Mouse (Mus musculus) E14TG2a.4 (cell line): ENCODE results near the gene Pla2g1b.

Experiments used
- CTCF ChIP-seq: conservative IDR thresholded peaks from 2 replicates; pipeline ENCODE4 v1.5.1; 2014; ENCODE audit warnings: low read length
- POU5F1 ChIP-seq: IDR thresholded peaks from 2 replicates; pipeline ENCODE4 v1.6.1; 2014; ENCODE audit warnings: low read length, borderline replicate concordance

DNA sequence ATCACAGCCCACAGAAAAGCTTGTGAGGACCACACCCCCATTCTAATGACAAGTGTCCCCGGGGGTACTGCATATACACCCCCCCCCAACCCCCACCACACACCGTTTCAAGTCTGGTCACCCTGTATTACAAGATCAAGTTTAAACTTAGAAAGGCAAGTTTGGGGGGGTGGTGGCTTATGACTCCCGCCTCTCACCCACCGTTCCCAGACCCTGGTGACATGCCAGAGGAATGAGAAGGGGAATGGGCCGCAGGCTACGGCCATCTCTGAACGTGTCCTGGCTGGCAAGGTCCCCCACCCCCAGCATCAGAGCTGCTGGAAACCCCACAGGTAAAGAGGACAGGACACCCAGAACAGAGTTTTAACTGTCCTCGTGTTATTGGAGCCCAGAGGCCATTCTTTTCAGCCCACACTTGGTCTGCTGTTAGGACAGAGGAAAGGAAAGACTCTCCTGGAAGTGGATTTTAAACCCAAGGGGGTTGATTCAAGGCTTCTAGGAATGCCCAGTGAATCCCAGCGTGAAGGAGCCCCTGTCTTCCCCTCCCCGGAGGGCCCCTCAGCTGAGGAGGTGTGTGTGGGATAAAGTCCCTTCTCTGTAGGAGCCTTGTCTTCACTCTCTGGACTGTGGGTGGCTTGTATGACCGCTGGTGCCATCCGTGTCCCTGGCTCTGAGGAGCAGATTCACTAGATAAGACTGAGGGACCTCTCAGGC, 41.4 kb downstream of the Pla2g1b start:
- TF ChIP-seq CTCF (no peak), POU5F1 (no peak)
